Mouse (Mus musculus): ENCODE results near the gene Plekhb1.

Gene Plekhb1

GRCm38 (mm10) chr7:100661264-100661663 is 950 bp downstream of the Plekhb1 start:
- no peak for ATAC-seq (ENCODE audit: insufficient number of reproducible peaks, low FRiP score, low TSS enrichment)

GRCm38 (mm10) chr7:100658093-100658578 is 4.1 kb downstream of the Plekhb1 start:
- no peak for ATAC-seq (ENCODE audit: insufficient number of reproducible peaks, low FRiP score, low TSS enrichment)

GRCm38 (mm10) chr7:100656739-100657138 is 5.5 kb downstream of the Plekhb1 start:
- ATAC-seq (ENCODE audit: insufficient number of reproducible peaks, low FRiP score, low TSS enrichment) = no peak

DNA sequence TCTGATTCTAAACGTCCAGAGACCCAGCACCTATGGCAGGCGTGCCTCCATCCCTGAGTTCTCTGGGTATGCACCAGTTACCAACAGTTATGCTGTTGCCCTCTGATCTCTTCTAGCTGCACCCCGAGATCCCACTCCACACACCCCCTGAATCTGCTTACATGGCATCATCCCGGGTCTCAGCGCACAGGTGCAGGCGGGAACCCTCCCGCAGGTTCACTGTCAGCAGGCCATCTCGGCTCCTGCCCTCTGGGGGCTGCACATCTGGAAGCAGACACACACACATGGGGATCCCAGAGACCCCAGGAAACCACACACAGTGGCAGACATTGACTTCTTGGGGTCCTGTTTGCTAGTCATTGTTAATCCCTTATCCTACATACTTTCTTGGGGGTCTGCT is 7.8 kb downstream of the Plekhb1 start:
- no peak for ATAC-seq (ENCODE audit: insufficient number of reproducible peaks, low FRiP score, low TSS enrichment)

DNA sequence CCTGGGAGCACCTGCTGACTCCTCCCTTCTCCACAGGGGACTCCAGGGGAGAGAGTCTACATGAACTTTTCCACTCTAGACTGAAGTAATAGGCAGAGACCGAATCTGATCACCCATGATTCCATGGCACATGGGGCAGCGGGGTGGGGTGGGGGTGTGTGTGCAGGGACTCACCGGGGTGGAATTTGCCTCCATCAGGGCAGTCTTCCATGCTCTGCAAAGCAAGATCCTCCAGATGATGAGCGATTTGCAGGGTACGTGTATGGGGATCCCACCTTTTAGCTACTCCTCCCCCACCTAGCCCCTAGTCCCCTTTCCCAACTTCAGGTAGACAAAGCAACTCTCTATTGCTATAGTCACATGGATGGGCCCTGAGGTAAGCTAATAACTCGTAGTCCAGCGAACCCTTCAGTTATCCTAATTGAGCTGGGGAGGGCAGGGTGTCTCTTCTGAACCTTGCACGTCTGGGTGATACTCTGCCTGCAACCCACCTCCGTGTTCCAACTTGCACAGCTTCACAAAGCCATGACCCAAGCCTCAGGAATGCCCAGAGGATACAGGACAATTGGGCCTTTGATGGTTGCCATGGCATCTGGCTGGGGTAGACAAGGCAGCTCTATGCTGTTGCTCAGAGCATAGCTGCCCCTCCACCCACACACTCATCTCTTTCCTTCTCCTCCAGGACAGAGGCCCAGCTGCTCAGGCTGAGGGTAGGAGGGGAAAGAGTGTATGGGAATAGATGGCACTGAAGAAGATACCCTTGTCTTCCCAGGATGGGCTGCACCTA is 8.5 kb downstream of the Plekhb1 start:
- ATAC-seq (ENCODE audit: insufficient number of reproducible peaks, low FRiP score, low TSS enrichment) = 0 out of 2 replicates have a peak, but pooled peaks have one; percentile 10

DNA sequence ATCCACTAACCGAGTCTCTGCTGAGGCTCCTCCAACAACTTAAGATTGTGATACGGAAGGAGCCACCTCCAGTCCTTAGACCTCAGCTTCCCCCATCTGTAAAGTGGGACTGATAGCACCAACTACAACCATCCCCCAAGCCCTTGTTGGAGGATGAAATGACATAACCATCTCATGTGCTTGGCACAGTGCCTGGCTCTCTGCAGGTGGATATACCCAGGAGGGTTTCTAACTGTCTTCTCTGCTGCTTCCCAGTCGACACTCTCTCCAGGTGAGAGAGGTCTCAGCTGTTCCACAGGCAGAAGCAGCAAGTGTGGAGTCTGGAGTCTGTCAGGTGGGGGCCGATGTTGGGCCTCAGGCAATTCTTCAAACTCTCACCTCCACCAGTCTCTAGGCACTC is 11.2 kb downstream of the Plekhb1 start:
- no peak for ATAC-seq (ENCODE audit: insufficient number of reproducible peaks, low FRiP score, low TSS enrichment)

- ATAC-seq (ENCODE audit: insufficient number of reproducible peaks, low FRiP score, low TSS enrichment) = no peak
These were observed 11.8 kb downstream of the Plekhb1 start for GRCm38 (mm10) chr7:100650421-100650820.

DNA sequence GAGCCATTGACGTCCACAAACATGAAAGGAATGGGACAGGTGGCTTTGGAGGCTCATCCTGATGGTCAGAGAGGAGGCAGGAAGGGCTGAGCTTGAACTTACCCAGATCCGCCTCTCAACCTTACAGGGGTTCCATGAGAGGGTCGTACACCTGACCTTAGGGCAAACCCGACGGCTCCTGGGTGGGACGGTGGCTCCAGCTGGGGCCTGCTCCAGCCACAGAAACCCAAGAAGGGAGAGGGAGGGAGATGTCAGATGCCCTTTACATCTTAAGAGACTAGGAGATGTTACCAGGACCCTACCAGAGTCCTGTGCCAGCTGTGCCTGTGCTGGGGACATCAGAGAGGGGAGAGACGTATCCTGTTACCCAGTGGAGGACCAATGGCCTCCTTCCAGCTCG is 12.4 kb downstream of the Plekhb1 start:
- ATAC-seq (ENCODE audit: insufficient number of reproducible peaks, low FRiP score, low TSS enrichment) = no peak

DNA sequence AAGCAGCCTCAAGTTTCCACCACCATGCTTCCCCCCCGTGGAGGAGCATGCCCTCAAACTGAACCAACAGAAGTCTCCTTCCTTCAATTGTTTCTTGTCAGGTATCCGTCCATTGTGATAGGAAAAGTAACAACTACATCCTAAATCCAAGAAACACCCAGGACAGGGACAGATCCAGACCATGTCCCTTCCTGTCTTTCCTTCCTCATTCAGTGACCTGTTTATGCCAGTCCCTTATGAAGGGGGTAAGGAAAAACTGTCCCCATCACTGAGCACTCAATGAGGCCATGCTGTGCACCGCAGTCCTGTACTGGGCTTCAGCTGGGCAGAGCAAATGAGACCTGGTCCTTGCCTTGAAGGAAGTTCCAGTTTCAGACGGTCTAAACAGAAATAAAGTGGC is 13.1 kb downstream of the Plekhb1 start:
- ATAC-seq (ENCODE audit: insufficient number of reproducible peaks, low FRiP score, low TSS enrichment) = no peak

DNA sequence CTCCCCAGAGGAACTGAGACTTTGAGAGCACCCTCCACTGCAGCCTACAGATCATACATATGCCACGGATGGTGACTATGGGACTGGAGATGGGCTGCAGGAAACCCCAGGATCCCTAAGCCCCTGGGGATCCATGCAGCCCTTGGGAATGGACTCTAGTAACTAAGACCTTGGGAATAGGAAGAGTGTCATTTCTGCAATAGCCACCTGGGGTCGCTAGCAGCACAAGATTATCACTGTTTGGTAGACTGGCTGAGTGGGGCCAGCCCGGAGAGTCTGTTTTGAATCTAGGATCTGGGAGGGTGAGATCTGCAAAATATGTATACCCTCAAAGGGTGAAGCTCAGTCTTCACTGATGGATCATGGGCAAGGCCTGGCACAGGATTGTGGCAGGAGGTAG is 17.1 kb downstream of the Plekhb1 start:
- peak; percentile 26; the same call in 1 of the 2 replicates for ATAC-seq (ENCODE audit: insufficient number of reproducible peaks, low FRiP score, low TSS enrichment)

GRCm38 (mm10) chr7:100642413-100642812 is 19.8 kb downstream of the Plekhb1 start:
- ATAC-seq (ENCODE audit: insufficient number of reproducible peaks, low FRiP score, low TSS enrichment) = no peak

GRCm38 (mm10) chr7:100637657-100638056 is 24.6 kb downstream of the Plekhb1 start:
- no peak for ATAC-seq (ENCODE audit: insufficient number of reproducible peaks, low FRiP score, low TSS enrichment)

- ATAC-seq (ENCODE audit: insufficient number of reproducible peaks, low FRiP score, low TSS enrichment) = no peak
These were observed 37.7 kb downstream of the Plekhb1 start for GRCm38 (mm10) chr7:100624538-100624937.

GRCm38 (mm10) chr7:100622277-100622676 is 39.9 kb downstream of the Plekhb1 start:
- ATAC-seq (ENCODE audit: insufficient number of reproducible peaks, low FRiP score, low TSS enrichment) = no peak

DNA sequence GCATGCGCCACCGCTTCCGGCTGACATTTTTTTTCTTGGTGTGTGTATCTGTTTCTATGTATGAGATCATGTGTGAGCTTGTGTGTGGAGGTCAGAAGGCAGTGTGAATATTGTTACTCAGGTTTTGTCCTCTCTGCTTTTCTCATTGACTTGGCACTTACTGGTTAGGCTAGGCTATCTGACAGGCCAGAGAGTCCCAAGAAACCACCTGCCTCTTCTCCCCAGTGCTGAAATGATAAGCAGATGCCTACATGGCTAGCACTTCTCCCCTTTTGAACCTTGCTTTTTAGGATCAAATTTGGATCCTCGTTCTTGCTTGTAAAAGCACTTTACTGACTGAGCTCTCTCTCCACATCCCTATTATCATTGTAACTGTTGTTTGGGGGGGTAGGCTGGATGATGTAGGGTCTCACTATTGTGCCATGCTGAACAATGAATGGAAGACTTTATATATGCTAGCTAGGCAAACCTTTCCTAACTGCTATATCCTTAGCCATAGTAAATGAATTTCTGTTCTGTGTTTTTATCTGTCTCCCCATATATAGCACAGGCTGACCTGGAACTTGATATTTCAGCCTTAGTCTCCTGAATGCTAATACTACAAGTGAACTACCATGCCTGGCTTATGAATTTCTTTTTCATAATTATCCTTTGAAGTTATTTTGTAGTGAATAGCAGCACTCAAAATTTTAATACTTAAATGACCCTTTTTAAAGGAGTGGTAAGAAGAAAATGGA is 45.9 kb downstream of the Plekhb1 start:
- ATAC-seq (ENCODE audit: insufficient number of reproducible peaks, low FRiP score, low TSS enrichment) = no peak

DNA sequence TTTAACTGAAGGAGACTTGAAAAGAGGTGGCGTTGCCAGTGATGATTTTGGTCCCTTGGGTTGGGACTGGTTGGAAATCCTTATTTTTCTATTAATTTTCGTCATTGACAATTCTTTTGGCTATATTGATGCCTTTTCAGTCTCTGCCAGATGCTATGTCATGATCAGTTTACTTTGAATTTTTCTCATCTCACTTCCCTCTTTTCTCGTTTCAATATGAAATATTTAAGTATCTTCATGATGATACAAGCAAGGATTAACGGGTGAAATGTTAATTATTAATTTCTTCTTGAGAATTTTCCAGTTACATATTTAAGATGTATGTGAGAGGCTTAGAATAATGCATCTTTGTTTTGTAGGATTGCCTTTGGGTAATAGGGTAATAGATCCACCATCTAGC is 53.3 kb downstream of the Plekhb1 start:
- ATAC-seq (ENCODE audit: insufficient number of reproducible peaks, low FRiP score, low TSS enrichment) = no peak

DNA sequence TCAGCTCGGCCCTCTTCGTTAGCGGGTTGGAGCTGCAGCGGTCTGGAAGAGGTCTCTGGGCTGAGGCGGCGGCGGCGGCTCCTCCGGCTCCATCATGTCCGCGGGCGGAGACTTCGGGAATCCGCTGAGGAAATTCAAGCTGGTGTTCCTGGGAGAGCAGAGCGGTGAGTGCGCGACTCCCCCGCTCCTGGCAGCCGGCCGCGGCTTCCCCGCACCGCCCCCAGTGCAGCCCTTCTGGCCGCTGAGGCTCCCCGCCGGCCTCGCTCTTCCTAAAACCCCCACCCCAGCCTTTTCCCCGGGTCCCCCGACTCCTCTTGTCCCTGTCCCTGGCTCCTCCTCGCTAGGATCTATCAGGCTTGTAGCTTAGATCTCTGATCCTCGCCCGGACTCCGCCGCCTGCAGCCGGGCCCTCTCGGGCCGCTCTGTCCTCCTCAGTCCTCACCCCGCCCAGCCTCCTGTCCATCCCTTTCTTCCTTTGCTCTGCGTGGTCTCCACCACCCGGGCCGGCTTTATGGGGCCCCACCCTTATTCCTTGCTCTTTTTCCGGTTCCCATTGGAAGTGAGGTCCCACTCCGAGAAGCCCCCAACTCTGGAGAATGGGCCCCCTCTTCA is 54.0 kb downstream of the Plekhb1 start, which contains the start of gene Mrpl48:
TSS of gene Mrpl48 (minus strand) at position 172 of the 612 bp plus-strand sequence.
- ATAC-seq (ENCODE audit: insufficient number of reproducible peaks, low FRiP score, low TSS enrichment) = peak; percentile 16

DNA sequence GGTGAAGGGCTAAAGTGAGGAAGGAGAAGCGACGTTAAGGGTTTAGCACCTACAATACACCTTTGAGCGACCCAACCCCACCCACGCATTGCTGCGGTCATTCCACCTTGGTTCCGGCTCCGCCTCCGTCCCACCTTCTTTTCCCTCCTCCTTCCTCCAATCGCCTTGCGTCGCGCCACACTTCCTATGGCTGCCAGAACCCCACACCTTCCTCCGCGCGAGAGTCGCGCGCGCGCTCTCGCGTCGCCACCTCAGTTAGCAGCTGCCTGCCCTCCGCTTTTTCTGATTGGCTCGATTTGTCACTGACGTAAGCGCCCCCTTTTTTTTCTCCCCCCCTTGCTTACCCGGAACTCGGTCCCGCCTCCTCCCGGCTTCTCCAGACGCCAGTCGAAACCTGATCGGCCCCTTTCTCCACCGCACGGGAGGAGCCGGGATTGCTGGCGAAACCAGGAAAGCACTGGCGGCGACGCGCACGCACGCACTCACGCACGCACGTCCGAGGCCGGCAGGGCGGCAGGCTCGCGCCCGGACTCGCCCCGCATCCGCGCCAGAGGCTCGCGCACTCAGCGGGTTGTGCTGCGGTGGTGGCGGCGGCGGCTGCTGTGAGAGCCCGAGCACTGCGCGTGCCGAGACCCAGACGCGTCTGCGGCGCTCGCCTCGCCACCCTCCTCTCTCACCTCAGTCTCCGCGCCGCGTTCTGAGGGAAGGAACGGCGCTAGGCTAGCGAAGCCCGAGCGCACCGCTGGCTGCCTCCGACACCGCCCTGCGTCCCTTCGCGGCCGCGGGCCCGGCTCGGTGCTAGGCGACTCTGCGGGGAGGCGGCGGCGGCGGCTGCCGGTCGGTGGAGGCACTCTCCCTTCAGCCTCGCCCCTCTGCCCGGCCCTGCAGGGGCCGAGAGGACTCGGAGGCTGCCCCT is 54.7 kb downstream of the Plekhb1 start, which contains the start of gene Rab6a:
TSS of gene Rab6a (plus strand) at position 197 of the 916 bp plus-strand sequence.
- peak; percentile 96 for ATAC-seq (ENCODE audit: insufficient number of reproducible peaks, low FRiP score, low TSS enrichment)

GRCm38 (mm10) chr7:100600211-100600610 is 62.0 kb downstream of the Plekhb1 start:
- ATAC-seq (ENCODE audit: insufficient number of reproducible peaks, low FRiP score, low TSS enrichment) = no peak

DNA sequence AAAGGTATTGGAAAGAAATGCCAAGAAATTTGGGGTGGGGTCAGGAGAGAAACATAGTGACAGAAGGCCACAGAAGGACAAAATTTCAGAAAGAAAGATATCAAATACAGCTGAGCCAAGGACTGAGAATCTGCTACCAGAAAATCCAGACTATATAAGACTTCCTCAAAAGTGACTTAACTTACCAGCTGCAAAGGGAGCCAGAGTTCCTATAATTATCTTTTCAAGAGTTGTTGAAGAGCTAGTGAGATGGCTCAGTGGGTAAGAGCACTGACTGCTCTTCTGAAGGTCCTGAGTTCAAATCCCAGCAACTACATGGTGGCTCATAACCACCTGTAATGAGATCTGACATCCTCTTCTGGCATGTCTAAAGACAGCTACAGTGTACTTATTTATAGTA is 68.9 kb downstream of the Plekhb1 start:
- no peak for ATAC-seq (ENCODE audit: insufficient number of reproducible peaks, low FRiP score, low TSS enrichment)

All from cerebellum, adult (tissue).